Mouse (Mus musculus): ENCODE measurements around the gene Naa35. TPM values are rescaled to one million over a fixed set of nuclear protein-coding genes. Genes with fewer than 3 reads are reported as not detected.

Naa35 gene
- total RNA-seq, 1 experiment from 2014 or later: 78.1 TPM

DNA sequence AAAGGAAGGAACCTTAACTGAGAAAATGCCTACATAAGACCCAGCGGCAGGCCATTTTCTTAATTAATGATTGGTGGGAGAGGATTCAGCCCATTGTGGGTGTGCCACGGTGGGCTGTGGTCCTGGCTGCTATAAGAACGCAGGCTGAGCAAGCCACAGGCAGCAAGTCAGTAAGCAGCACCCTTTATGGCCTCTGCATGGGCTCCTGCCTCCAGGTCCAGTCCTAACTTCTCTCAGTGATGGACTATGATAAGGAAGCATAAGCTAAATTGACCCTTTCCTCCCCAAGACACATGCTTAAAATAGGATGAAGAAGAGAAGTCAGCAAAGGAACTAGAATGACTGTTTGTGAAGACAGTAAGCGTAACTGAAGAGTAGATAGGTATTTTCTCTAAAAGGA is 30.1 kb downstream of the Naa35 start:
- ATAC-seq (replicated peaks in 1 of 2; ENCODE audit: insufficient read depth in 1 of 2, low FRiP score in 2 of 2, low TSS enrichment in 1 of 2, low read depth in 1 of 2, poor library complexity in 2 of 2, severe bottlenecking in 2 of 2): no peak; a peak in 1 of 4 replicates

DNA sequence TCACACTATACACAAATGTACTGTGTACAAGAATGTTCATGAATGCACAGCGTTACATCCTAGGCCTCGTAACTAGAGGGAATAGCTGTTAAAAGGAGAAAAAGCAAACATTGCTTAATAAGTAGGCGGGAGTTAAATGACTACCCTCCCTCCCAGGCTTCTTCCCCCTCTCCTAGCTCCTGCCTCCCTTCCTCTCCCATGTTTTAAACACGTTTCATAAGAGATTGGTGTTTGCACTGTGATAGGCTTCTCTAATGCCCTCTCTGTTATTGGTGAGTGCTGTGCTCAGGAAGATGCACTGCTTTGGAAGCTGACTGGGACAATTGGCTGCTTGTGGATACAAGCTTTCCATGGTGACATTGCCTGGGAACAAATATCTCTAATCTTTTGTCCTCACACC is 30.5 kb downstream of the Naa35 start:
- no peak for ATAC-seq (replicated peaks in 1 of 2; ENCODE audit: insufficient read depth in 1 of 2, low FRiP score in 2 of 2, low TSS enrichment in 1 of 2, low read depth in 1 of 2, poor library complexity in 2 of 2, severe bottlenecking in 2 of 2)

- no peak for ATAC-seq (replicated peaks in 1 of 2; ENCODE audit: insufficient read depth in 1 of 2, low FRiP score in 2 of 2, low TSS enrichment in 1 of 2, low read depth in 1 of 2, poor library complexity in 2 of 2, severe bottlenecking in 2 of 2)
Observed at GRCm38 (mm10) chr13:59618463-59618862, 33.4 kb downstream of the Naa35 start.

DNA sequence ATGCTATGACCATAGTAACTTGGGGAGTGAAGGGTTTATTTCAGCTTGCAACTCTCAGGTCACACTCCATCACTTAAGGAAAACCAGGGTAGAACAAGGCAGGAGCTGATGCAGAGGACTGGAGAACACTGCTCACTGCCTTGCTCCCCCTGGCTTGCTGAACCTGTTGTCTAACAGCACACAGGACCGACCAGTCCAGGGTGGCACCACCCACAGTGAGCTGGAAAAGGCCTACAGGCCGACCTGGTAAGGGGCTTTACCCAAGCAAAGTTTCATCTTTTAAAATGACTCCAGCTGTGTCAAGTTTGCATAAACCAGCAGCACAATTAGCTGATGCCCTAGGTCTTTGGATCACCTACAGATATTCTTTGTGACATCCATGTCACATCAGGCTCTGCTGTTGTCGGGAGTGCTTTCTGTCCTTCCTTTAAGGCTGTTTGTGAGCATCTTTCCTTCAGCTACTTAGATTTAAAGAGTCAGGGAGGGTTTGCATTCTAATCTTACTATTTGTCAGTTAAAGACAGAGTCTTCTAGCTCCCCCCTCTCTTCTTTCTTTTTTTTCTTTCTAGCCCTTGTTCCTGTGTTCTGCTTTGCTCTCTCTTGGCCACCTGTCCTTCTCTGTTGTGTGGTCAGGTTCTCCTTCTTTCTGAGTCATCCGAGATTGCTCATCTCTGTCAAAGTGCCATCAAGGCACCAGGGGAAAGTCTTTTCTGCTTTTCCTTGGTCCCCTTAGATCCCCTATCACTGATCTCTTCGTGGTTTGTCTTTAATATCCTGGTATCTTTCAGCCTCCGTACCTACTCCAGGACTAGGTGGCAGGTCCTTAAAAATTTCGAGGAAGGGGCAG is 36.8 kb downstream of the Naa35 start:
- no peak for ATAC-seq (replicated peaks in 1 of 2; ENCODE audit: insufficient read depth in 1 of 2, low FRiP score in 2 of 2, low TSS enrichment in 1 of 2, low read depth in 1 of 2, poor library complexity in 2 of 2, severe bottlenecking in 2 of 2)

DNA sequence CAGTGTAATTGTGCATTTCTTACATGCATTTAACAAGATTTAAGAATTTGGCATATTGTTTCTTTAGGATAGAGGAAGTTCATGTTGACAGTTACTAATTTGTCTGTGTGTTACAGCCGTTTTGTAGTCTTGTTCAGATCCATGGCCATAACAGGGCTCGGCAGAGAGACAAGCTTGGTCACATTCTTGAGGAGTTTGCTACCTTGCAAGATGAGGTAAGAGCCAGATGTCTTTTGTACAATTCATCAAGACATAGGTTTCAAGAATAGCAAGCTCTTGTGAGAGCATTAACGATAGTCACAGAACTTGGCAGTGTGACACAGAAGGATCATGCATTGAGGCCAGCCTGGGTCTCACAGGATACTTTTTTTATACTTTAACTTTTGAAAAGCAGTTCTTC is 39.3 kb downstream of the Naa35 start:
- ATAC-seq (replicated peaks in 1 of 2; ENCODE audit: insufficient read depth in 1 of 2, low FRiP score in 2 of 2, low TSS enrichment in 1 of 2, low read depth in 1 of 2, poor library complexity in 2 of 2, severe bottlenecking in 2 of 2): no peak

GRCm38 (mm10) chr13:59624903-59625302 is 39.8 kb downstream of the Naa35 start:
- no peak for ATAC-seq (replicated peaks in 1 of 2; ENCODE audit: insufficient read depth in 1 of 2, low FRiP score in 2 of 2, low TSS enrichment in 1 of 2, low read depth in 1 of 2, poor library complexity in 2 of 2, severe bottlenecking in 2 of 2)

GRCm38 (mm10) chr13:59626739-59627138 is 41.7 kb downstream of the Naa35 start:
- no peak for ATAC-seq (replicated peaks in 1 of 2; ENCODE audit: insufficient read depth in 1 of 2, low FRiP score in 2 of 2, low TSS enrichment in 1 of 2, low read depth in 1 of 2, poor library complexity in 2 of 2, severe bottlenecking in 2 of 2)

DNA sequence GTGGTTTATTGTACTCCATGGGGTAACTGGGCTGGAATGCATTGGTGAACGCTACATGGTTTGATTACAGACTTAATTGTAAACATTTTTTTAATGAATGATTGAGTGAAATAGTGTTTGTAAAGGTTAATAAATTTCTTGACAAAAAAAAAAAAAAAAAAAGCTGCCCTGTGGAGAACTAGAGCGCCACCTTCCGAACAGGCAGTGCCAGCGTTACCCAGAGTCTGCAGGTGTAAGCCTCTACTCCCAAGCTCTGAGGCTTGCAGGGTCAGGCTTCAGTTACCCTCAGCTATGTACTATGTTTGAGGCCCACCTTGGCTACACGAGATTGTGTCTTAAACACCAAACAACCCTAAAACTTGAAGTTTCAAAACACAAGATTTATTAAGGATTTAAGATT is 49.6 kb downstream of the Naa35 start:
- ATAC-seq (replicated peaks in 1 of 2; ENCODE audit: insufficient read depth in 1 of 2, low FRiP score in 2 of 2, low TSS enrichment in 1 of 2, low read depth in 1 of 2, poor library complexity in 2 of 2, severe bottlenecking in 2 of 2): no peak

DNA sequence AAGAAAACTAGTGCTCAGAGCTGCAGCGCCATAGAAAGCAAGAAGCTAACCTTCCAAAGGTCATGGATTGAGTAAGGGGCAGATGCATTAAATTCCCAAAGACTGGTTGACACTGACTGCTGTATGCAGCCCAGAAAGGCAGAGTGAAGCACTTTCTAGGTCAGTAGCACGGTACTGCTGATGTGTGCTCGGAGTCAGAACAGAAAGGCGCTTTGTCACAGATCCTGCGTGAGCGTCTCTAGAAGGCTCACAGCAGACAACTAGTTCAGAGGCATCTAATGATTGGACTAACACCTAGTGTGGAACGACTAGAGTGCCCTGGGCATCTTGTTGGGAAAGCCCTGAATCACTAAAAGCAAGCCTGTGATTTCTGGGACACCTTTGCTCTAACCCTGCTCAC is 52.7 kb downstream of the Naa35 start:
- ATAC-seq (replicated peaks in 1 of 2; ENCODE audit: insufficient read depth in 1 of 2, low FRiP score in 2 of 2, low TSS enrichment in 1 of 2, low read depth in 1 of 2, poor library complexity in 2 of 2, severe bottlenecking in 2 of 2): no peak

- ATAC-seq (replicated peaks in 1 of 2; ENCODE audit: insufficient read depth in 1 of 2, low FRiP score in 2 of 2, low TSS enrichment in 1 of 2, low read depth in 1 of 2, poor library complexity in 2 of 2, severe bottlenecking in 2 of 2): no peak
Observed at GRCm38 (mm10) chr13:59639368-59640177, 54.5 kb downstream of the Naa35 start.

GRCm38 (mm10) chr13:59640178-59640440 is 55.0 kb downstream of the Naa35 start:
- ATAC-seq (replicated peaks in 1 of 2; ENCODE audit: insufficient read depth in 1 of 2, low FRiP score in 2 of 2, low TSS enrichment in 1 of 2, low read depth in 1 of 2, poor library complexity in 2 of 2, severe bottlenecking in 2 of 2): no peak

DNA sequence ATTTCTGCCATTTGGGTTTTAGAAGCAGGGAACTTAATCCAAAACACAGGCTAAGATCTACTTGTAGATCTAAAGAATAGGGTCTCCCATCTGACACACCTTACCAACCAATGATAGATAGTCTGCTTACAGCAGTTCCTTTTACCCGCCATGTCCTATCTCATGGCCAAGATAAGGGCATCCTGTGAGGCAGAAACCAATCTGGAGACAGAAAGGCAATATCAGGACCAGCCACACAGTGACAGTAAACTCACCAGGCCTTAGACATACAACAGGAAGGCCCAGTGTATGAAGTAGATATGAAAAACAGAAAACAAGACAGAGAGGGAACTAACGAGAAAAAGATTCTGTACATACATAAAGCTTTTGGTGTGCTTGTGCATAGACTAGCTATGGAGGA is 57.8 kb downstream of the Naa35 start:
- no peak; a peak in 1 of 4 replicates for ATAC-seq (replicated peaks in 1 of 2; ENCODE audit: insufficient read depth in 1 of 2, low FRiP score in 2 of 2, low TSS enrichment in 1 of 2, low read depth in 1 of 2, poor library complexity in 2 of 2, severe bottlenecking in 2 of 2)

GRCm38 (mm10) chr13:59645491-59645890 is 60.4 kb downstream of the Naa35 start:
- ATAC-seq (replicated peaks in 1 of 2; ENCODE audit: insufficient read depth in 1 of 2, low FRiP score in 2 of 2, low TSS enrichment in 1 of 2, low read depth in 1 of 2, poor library complexity in 2 of 2, severe bottlenecking in 2 of 2): no peak

DNA sequence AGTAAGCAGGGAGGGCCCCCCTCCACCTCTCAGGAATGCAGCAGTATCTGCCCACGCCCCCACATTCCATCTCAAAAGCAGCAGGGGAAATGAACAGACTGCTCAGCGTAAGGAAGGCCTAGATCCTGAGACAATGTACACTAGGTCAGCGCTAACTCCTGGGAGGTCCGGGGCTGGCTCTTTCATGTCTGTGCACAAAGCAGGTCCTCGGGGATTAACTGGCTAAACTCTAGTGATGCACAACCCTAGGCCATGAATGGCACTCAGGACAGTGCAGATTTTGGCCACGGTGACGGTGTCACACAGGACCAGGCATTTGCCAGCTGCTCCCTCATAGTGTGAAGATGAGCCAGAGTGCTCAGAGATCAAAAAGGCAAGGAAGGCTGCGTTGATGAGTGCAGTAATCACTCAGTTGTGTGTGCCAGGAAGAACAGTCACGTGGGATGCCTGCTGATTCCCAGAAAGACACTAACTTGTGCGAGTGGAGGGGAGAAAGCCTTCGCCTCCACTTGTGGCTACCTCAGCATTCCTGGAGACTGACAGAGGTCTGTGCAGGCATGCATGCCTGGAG is 61.7 kb downstream of the Naa35 start:
- no peak for ATAC-seq (replicated peaks in 1 of 2; ENCODE audit: insufficient read depth in 1 of 2, low FRiP score in 2 of 2, low TSS enrichment in 1 of 2, low read depth in 1 of 2, poor library complexity in 2 of 2, severe bottlenecking in 2 of 2)

DNA sequence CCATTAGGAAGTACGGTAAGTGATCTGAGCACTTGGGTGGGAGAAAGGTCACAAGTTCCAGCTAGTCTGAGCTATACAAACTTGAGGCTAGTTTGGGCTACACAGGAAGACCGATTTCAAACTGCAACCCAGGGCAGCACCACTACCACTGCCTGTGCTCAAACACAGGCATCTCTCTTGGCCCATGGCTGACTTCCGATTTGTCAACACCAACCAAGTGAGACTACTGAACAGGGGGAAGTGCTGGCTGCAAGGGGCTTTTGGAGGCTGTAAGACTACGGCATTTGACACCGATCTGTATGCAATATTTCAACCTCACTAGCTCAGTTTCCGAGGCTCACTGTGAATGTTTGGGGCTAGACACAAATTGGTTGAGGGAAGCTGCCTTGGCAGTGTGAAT is 62.4 kb downstream of the Naa35 start:
- ATAC-seq (replicated peaks in 1 of 2; ENCODE audit: insufficient read depth in 1 of 2, low FRiP score in 2 of 2, low TSS enrichment in 1 of 2, low read depth in 1 of 2, poor library complexity in 2 of 2, severe bottlenecking in 2 of 2): peak in 1 of 2 experiments; percentile 40; a peak in 1 of 4 replicates

GRCm38 (mm10) chr13:59648598-59648997 is 63.5 kb downstream of the Naa35 start:
- no peak for ATAC-seq (replicated peaks in 1 of 2; ENCODE audit: insufficient read depth in 1 of 2, low FRiP score in 2 of 2, low TSS enrichment in 1 of 2, low read depth in 1 of 2, poor library complexity in 2 of 2, severe bottlenecking in 2 of 2)

DNA sequence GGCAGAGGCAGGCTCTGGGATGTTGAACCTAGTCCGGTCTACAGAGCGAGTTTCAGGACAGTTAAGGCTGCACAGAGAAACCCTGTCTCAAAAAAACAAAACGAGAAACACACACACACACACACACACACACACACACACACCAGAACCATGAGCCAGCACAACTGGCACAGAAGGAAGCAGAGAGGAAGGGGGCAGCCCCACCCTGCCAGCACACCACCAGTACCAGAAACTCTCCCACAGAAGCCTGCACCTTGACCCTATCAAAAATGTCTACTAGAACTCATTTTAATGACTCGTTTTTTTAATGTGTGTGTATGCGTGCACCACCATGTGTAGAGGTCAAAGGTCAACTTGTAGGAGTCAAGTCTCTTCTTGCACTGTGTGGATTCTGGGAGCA is 64.7 kb downstream of the Naa35 start:
- peak; percentile 39 to 48; a peak in 2 of 4 replicates for ATAC-seq (replicated peaks in 1 of 2; ENCODE audit: insufficient read depth in 1 of 2, low FRiP score in 2 of 2, low TSS enrichment in 1 of 2, low read depth in 1 of 2, poor library complexity in 2 of 2, severe bottlenecking in 2 of 2)

- no peak for ATAC-seq (replicated peaks in 1 of 2; ENCODE audit: insufficient read depth in 1 of 2, low FRiP score in 2 of 2, low TSS enrichment in 1 of 2, low read depth in 1 of 2, poor library complexity in 2 of 2, severe bottlenecking in 2 of 2)
Observed at GRCm38 (mm10) chr13:59652651-59653050, 67.6 kb downstream of the Naa35 start.

Measured in hematopoietic stem cell, adult 5-6 weeks (primary cell).